Mouse (Mus musculus) heart, postnatal 36 days (tissue): ENCODE measurements at regions not wholly inside any gene's neighbourhood (a gene's known extent, or its start where the extent isn't known, plus 50 kb on each side); places are given as distances from the start of the nearest gene placed in this dataset.
A peak's percentile ranks its signal among the peaks of the same experiment; 100 is the strongest.

Source experiments
- DNase-seq, 2 experiments: peaks; one replicate each; pipeline ENCODE4 v3.0.0; 2021 to 2022
- intact Hi-C: fragments of 180-260 bp; cut with DNase I; formaldehyde crosslinking; loops from one replicate; pipeline ENCODE4 v1.15.1; 2025

DNA sequence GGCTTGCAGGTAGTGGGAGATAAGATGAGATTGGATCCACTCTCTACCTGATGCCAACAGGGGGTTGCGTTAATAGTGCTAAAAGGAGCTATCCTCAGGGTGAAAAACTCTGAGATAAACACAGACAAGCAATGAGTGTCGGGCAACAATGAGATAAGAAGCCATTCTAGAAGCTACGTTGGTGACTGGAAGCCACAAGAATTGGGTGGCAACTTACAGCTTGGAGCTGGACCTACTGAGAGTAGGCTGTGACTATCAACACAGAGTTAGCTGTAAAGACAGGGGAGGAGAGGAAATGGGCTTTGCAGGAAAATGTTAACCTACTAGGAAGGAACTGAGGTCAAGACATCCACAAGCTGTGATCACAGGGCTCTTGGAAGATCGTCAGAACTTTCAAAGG, 388.9 kb upstream of the Hnrnpa3 start:
- intact Hi-C loops = no loop called here
- no peak for DNase-seq

DNA sequence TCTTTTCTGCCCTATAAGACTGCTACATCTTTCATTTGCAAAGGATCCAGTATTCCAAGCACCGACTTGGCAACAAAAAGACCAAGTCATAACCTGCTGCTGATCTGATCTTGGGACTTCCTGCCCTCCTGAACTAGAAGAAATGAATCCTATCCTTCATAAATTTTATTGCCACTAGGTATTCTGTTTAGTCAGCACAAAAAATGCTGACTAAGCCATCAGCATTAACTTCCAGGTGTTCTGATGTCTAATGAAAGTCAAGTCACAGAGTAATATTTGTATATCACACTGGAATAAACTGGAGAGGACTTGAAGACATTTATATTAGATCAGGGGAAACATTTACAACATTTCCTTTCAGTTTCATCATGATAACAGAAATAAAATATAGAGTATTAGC, 371.2 kb upstream of the Hnrnpa3 start:
- DNase-seq = no peak
- intact Hi-C loops = no loop called here

DNA sequence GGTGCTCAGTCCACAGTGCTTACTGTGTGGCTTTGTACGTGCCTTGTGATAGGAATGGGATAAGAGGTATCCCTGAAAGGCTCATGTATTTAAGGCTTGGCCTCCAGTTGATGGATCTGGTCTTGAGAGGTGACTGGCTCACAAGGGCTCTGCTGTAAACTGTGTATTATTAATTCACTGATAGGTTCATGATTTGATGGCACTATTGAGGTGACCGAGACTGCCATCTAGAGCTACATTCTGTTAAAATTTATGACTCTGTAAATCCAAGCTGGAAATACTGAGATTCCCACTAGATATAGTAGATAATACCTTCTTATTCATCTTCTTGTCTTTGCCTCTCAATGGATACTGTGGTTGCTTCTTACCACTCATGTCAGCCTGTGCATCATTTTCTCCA, 367.4 kb upstream of the Hnrnpa3 start:
- intact Hi-C loops = no loop called here
- no peak for DNase-seq

DNA sequence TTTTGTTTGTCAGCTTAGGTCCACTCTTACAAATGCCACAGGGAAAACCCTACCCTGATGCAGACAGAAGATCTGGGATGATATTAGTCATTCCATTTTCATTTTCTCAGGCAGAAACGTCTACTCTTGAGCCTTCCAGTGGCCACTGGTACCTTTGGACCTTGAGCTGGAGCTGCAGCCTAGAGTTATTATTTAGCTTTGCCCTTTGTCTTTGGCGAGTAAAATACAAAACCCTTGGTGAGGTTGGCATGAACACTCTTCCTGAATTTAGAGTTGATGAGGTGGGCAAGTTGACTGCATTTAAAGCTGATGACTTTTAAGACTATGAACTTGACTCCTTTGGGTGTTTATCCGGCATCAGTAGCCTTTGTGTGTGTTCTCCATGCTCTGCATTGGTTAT, 352.2 kb upstream of the Hnrnpa3 start:
- DNase-seq = no peak
- intact Hi-C loops = no loop called here

DNA sequence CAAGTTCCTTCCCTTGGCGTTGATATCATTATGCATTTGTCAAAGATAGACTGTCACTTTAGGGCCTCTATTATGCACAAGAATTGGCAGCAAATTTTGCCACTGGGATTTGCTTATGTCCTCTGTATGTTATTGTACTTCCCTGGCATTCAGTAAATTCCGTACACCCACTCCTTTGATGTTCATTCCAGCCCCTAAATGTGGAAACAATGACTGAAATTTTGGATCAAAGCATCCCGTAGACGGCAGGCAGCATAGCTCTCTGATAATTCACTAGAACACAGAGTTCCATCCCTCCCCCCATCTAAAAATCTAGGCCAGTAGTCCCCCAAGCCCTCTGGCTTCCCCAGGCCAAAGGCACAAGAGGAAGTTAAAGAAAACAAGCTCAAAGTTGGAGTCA, 347.9 kb upstream of the Hnrnpa3 start:
- intact Hi-C loops = loop anchor here (5.0 to 10.0 kb wide), 5 partner anchors 64 to 346 kb away; no protein-coding TSS in a partner anchor
- DNase-seq = peak in 1 of 2 experiments; percentile 17

DNA sequence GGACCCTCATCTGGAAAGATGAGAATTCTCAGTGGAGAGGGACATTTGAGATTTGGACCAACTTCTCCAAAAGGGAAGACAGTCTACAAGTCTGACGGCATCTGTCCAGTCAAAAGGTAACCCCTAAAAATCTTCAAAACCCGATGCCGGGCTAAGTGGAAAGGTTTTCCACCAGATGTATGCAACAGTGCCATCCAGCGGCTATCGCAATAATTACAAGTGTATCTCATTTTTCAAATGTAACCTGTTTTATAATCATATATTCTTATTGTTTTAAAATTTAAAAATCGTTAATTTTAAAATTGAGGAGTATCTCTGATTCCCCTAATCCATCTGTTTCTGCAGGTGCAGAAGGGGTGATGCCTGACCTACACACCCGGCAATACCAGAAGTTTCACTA, 346.8 kb upstream of the Hnrnpa3 start:
- peak; percentile 49 to 50 for DNase-seq
- intact Hi-C loops = loop anchor here (1.0 to 10.0 kb wide), 7 partner anchors 65 to 610 kb away; no protein-coding TSS in a partner anchor

DNA sequence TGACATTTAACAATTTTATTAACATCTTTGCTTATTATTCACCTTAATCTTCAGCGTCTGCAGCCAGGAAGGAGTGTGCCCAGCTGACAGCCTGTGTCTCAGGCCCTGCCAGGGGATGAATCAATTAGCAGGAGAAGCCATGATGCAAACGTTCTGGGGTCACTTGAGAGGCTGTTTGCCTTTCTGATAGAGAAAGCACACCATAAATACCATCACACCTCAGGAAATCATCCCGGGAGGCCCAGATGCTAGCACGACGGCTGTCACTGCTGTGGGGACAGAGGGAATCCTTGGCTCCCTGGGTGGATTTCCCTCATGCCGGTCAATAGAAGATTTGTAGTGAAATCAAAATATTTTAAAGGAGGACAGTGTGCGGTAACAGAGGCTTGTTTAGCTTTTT, 343.7 kb upstream of the Hnrnpa3 start:
- DNase-seq = no peak
- intact Hi-C loops = loop anchor here (10.0 kb wide), 1 partner anchor 351 kb away; no protein-coding TSS in a partner anchor

DNA sequence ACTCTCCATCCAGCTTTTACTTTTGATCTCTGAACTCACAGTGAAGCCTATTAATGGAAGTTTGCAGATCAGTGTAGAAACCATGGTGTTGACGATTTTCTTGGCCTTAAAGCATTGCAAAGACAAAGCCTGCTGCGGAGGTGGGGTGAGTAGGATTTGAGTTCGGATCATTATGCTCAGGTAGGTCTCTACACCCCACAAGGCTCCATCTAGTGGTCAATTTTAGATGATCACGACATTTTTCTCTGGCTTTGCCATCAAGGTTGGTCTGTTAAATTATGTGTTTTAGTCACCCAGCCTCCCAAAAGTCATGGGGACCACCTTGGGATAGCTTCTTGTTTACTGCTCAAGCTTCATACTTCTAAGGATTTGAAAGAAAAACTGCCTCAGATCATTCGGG, 340.9 kb upstream of the Hnrnpa3 start:
- no peak for DNase-seq
- intact Hi-C loops = loop anchor here (10.0 kb wide), 1 partner anchor 353 kb away; no protein-coding TSS in a partner anchor

DNA sequence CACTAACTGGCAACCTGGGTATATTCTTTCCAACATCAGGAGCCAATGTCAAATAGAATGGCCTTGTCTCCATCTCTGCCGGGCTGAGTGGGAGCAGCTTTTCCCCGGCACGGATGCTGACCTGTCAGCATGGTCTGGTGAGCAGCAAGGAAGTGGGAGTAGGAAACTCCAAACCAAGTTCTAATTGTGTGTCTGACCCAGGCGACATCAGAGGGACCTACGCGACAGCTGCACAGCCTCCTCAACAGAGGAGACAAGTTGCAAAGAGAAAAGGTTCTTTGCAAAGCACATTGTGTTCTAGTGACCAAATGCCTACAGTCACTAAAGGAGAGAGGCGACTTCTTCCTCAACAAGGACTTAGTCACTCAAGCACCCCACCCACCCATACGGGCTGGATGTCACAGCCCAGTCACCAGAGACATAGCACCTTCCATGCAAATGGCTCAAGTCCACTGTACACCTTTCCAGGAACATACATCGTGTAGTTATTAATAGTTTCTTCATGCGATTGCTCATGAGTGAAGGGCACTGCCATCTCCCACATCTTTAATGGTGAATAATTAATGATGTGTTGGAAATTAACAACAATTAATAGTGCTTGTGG, 334.8 kb upstream of the Hnrnpa3 start:
- no peak for DNase-seq

DNA sequence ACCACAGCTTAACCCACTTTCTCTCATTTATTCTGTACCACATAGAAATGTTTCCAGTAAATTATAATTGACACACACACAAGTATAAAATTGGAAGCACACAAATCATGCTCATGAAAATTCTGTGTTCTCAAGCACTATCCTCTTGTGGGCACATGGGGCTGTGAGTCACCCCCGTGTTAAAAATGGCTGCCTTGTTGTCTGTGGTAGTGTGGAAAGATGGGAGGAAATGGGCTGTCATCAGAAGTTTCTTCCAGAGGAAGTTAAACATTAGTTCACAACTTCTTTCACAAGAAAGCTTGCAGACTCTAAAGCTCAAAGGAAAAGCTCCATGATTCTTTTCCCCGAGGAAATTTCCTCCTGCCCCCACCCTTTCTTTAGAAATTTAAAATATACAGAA, 329.5 kb upstream of the Hnrnpa3 start:
- intact Hi-C loops = no loop called here
- DNase-seq = no peak

More for the DNA sequence above, 334.8 kb upstream of the Hnrnpa3 start:
- intact Hi-C loops = no loop called here

DNA sequence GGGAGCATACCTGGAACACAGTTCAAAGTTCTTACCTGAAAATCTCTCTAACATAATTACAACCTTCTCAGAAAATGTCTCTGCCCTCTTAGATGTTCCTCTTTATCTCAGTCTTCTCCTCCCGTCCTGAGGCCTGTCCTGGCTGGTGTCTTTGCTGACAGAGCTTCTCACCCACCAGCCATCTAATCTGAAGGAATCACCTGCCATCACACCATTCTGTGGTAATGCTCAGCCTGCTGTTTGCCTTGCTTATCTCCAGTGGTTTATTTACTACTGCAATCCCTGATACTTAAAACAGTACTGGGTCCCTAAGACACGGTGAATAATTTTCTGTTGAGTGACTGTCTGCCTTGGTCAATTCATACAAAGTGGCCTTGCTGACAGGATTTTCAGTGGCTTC, 317.8 kb upstream of the Hnrnpa3 start:
- no peak for DNase-seq

DNA sequence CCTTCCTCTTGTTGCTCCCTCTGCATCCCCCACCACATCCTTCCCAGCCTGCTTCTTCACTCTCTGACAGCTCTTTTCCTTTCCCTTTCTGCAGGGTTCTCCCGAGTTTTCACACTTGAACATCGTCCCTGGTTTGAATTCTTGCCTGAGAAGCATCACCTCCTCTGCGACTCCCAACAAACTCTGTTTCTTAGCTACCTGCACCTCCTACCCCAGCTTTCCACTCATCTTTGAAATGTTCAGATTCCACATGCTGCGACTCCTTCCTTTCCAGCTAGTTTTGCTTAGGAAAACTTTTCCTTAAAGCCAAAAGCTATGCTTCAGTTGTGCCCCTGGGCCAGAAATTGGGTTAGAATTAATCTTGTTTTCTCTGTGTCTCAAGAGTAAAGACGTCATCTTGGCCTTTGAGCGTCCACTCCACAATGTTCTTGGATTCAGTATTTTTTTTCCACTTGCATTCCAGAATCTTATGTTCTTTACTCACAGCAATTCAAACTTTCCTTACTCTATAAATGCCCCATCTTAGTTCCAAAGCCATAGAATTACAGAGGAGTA, 317.3 kb upstream of the Hnrnpa3 start:
- DNase-seq = peak; percentile 13 to 55
- intact Hi-C loops = no loop called here

More for the DNA sequence above, 317.8 kb upstream of the Hnrnpa3 start:
- intact Hi-C loops = no loop called here

DNA sequence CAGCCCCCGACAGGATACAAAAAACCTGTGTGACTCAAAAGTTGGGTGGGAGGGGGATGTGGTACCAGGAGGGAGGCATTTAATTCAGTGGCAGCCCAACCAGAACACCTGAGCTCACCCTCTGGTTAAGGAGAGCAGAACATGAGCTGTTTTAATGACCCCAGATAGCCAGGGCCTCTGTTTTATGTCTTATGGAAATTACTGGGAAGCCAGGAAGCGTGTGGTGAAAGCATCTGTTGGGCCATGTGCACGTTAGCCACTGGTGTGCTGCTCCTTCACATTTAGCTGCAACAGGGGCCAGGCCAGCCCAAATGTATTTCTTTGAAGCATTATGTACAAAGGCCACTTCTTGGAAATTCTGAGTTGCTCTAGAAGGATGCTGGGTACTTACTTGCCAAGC, 308.2 kb upstream of the Hnrnpa3 start:
- no peak for DNase-seq
- intact Hi-C loops = no loop called here

DNA sequence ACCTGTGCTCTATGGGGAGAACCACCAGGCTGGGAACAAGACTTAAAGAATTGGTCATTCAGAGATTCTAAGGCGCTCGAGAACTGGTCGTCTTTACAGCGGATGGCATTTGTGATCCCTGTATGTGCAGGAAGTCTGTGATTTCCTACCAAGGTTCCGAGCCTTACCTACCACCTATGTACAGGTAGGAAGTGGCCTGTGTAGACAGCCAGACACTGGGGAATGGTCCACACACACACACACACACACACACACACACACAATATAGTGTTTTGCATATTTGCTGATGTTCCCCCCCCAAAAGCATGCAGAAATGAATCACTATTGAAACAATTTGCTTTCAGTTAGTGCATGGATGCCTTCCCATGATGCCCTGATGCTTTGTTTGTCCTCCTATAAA, 307.1 kb upstream of the Hnrnpa3 start:
- intact Hi-C loops = no loop called here
- DNase-seq = no peak

DNA sequence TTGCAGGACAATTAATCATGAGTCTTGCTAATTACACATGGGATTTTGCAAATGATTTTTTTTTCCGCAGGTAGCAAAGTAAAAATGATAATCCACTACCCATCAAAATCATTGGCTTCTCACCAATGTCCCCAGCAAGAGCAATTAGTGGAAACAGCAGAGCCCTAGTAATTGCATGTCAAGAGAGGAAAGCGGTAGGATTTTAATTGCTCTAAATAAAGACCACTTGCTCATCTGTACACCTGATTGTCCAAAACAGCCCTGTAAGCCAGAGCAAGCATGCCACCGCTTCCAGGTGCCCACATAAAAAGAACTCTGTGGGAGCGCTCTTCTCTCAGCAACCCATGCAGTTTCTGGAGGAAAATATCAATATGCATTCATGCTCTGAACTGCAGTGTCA, 306.5 kb upstream of the Hnrnpa3 start:
- intact Hi-C loops = no loop called here
- no peak for DNase-seq

DNA sequence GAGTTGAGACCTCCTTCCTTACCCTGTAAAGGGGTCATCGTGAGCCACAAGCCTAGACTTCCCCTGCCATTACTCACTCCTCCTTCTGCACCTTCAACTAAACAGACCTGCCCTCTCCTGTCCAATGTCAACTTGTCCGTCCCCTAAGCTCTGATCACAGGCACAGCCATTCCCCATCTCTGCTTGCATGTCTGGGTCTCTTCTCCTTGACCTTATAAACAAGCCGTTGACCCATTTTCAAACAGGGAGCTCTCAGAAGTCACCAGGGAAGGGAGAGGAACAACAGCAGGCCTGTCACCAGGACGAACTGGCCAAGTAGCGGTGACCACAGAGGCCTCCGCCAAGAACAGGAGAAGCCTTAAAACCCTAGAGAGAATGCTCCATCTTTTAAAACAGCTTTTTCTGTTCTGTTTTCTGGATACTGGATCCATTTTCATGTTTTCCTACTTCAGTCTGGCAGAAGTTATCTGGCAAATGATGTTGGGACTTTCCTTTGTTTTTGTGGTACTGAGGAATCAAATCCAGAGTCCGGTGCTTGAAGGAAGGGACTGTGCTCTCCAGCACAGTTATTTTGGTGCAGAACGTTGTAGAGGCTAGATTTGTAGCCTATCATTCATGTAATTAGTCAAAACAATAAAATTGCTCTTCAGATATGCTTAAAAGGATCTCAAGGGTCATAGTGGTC, 302.2 kb upstream of the Hnrnpa3 start:
- peak; percentile 38 to 47 for DNase-seq
- intact Hi-C loops = no loop called here

DNA sequence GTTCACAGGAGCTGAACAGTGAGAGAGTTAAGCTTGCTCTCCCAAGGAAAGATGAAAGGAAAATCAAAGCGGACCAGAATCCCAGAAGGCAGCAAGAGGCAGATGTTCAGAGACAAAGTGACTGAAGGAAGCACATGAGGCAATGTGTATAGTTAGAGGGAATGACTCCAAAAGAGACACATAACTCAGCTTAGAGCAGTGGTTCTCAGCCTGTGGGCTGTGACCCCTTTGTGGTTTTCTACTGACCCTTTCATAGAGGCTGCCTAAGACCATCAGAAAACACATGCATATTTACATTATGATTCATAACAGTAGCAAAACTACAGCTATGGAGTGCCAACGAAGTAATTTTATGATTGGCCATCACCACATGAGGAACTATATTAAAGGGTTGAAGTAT, 301.5 kb upstream of the Hnrnpa3 start:
- intact Hi-C loops = no loop called here
- no peak for DNase-seq

DNA sequence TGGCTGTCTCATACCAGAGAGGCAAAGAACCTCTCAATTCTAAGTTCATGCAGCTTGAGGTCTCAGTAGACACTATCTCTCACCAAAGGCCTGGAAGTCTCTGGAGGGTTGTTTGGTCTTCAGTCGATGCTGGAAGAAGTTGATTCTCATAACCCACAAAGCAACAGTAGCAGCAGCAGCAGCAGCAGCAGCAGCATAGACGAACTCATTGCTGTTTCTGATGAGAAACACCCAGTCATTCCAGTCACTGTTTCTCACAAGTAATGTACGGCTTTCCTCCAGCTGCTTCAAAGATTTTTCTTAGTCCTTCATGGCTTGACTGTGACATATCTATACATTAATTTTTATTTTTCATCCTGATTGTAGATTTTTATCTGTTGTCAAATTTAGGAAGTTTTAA, 298.1 kb upstream of the Hnrnpa3 start:
- DNase-seq = no peak
- intact Hi-C loops = no loop called here

DNA sequence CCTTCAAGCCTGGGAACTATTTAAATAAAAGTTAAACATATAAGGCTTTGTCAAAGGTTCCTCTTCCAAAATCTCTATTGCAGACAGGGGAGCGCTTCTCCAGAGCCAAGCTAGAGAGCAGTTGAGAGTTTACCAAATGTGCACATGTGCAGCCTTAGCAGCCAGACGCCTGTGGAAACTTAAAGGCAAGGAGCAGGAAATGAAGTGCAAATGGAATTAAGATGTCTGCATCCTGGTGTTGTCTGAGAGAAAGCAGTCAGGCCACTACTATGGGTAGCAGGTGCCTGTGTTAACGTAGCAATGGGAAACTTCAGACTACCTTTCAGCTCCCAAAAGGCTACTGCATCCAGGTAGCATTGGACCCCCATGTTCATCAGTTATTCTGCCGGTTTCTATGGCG, 282.4 kb upstream of the Hnrnpa3 start:
- intact Hi-C loops = no loop called here

DNA sequence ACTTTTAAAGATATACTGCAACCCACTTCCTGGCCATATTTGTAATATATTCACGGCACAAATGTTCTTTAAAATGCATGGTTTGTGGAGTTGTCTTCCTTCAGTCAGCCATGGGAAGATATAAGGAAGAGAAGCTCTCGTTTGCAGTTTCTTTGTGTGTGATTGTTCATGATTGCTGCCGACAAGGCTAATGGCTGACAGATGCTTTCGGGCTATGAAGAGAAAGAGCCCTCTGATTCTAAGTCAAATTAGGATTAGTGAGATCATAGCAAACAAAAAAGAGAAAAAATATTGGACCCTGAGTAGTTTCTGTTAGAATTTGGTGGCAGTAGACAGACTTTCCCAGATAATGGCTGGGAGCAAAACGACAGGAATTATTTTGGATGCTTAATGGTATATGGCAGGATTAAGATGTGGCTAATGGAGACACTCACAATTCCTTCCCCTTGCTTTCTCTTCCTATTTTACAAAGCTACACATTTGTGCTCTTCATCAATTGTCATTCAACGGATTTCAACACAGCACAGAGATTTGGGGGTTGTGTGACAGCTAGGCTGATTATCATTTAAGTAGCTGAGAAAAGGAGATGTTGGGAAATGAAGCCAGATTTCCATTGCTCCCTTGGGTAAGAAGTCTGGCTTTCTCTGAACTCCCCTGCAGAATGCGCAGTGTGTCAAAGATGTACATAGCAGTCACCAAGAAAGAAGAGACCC, 273.4 kb upstream of the Hnrnpa3 start:
- no peak for DNase-seq
- intact Hi-C loops = no loop called here

More for the DNA sequence above, 282.4 kb upstream of the Hnrnpa3 start:
- no peak for DNase-seq

DNA sequence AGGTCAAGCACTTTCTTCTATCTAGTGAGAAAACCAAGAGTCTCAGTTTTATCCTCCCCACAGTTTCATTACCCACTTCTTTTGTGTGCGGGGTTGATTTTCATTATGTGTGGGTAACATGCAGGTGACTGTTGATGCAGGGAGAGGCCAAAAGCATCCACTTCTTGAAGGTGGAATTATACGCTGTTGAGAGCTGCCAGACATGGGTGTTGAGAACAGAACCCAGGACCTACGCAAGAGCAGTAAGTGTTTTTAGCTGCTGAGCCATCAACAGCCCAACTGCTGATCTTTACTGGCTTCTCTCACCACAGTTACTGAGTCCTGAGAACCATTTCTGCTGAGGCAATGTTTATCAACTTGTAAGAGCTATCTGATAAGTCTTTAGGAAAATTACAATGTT, 272.4 kb upstream of the Hnrnpa3 start:
- intact Hi-C loops = no loop called here
- DNase-seq = no peak
